Mouse (Mus musculus): ENCODE data around the gene Zfp286.
"Not testable (repeated sequence)": the region's sequence is repeated elsewhere in the genome, so short reads cannot be mapped to it uniquely, and the experiment has no call there.

The Zfp286 gene

GRCm38 (mm10) chr11:62789617-62789936 lies 315 bp upstream of the Zfp286 start:
- no peak for DNase-seq (ENCODE audit: low spot score)

DNA sequence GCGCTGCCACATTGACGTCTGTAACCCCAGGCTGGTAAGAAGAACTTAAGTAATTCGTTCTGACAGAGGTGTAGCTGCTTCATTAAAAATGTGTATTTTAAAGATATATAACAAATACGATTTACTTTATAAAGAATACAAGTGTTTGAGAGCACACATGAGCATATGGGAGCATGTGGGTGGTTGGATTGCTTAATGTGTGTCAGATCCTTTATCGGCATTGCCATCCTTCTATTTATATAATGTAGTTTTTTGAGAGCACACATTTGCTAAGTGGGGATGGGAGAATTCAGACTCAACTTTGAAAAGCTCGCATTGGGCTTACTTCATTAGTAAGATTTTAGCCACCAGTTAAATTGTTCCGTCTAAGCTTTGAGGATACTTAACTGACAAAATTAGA lies 12.8 kb downstream of the Zfp286 start:
- no peak for DNase-seq (ENCODE audit: low spot score)

- peak; percentile 34 for DNase-seq (ENCODE audit: low spot score)
Observed at GRCm38 (mm10) chr11:62760755-62761457, 28.4 kb downstream of the Zfp286 start.

DNA sequence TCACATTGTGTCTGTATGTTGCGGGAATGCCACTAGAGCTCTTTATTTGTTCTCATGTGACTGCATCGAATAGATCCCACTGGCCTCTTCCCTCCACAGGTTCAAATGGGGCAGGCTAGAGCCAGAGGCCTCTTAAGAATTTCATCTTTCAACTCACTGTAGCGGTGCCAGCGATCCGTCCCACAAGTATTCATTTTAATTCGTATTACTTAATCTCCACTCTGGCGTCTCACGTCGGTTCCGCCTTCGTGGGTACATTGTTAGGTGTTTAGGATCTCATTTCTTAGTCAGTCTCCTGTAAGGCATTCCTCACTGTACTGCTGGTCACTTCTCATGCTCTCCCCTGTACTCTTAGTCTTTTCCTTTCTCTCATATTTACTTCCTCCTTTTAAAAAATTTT lies 30.8 kb downstream of the Zfp286 start:
- DNase-seq (ENCODE audit: low spot score) = no peak

DNA sequence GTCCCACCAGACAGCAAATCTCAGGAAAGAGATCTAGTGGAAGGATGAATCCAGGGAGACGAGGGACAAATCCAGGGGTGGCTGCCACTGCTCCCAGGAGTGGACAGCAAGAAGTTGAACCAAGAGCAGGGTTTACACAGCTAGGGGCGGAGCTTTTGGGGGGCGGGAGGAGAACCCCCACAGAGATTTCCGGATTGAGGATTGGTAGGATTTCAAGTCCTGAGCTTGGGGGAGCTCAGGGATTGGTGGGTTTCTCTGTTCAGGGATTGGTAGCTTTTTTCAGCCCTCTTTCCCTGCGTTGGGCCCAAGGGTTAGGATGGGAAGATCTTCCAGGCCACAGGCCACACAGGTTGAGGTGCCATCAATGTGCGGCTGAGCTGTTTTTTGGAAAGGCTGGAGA lies 31.4 kb downstream of the Zfp286 start:
- no peak for DNase-seq (ENCODE audit: low spot score)

DNA sequence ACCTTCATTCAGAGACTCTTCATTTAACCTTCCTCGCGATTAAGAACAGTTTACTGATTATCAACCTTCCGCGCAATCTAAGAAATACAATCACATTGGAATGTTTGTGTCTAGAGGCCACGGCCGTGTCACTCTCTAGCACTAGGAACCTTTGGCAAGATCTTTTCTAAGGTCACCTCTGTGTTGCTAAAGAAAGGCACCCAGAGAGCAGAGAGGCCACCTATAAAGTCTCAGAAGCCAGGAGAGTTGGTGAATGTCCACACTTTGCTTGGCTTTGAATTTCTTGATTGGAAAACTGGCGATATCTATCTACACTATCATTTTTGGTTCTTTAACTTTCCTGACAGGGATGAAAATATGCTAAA lies 32.1 kb downstream of the Zfp286 start:
- no peak for DNase-seq (ENCODE audit: low spot score)

DNA sequence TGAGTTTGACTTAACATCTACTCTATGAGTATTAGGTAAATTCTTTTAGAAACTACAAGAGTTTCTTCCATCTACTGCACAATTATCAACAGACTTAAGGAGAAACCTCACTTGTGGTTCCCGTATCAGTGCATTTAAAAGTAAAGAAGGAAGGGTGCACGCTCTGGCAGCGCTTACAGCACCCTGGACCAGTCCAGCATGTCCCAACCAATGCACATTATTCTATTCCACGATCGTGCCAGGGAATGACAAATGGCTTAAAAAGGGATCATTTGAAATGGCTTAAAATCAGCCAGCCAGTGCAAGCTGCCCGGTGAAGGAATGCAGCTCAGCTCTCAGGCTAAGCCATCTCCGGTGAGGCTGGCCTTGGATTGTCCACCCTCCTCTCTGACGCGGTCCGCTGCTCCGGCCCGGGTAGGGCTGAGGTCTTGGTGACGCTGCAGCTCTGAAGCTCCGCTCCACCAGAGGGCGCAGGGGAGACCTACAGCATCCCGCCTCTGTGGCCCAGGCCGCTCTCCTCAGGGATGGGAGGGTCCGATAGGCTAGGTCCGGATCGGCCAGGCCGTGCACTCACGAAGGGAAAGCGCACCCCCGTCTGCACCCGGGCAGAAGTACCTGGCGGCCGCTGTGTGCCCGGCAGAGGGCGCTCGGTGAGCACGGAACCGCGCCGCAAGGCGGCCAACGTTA lies 32.7 kb downstream of the Zfp286 start:
- DNase-seq (ENCODE audit: low spot score) = peak; percentile 97

GRCm38 (mm10) chr11:62752780-62753179 lies 36.5 kb downstream of the Zfp286 start, which contains the start of gene Gm10428:
TSS of gene Gm10428 (plus strand) at chr11:62753100.
- DNase-seq (ENCODE audit: low spot score) = no peak

DNA sequence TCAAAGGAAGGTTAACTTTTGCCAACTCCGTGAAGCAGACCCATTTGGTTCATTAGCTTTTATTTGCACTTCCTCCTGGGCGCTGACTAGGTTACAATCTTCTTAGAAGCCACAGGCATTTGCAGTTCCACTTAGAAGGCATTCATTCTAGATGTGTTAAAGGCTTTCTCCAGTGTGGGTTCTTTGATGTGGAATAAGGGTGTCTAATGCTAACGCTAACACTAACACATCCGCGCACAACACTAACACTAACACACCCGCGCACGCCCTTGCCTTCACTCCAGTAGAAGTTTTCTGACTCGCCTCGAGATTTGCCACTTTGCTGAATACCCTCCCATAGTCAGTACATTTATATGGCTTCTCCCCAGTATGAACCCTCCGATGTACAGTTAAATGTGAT lies 37.1 kb downstream of the Zfp286 start:
- no peak for DNase-seq (ENCODE audit: low spot score)

DNA sequence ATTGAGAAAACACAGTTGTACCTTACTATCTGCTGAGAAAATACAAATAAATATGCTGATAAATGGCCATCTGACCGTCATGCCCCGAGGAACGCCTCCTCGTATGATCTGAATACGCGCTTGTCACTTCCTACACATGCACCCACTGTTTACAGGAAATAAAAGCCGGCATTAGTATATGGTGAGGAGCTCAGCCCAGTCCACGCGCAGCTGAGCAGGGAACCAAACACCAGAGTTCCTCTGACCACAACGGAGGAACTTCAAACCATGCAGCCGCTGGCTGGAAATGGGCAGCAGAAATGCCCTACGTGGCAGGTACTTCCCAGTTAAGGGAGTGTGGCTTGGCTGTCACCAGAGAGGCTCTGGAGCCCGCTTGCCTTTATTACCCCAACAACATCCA lies 39.8 kb downstream of the Zfp286 start:
- DNase-seq (ENCODE audit: low spot score) = not testable (repeated sequence)

GRCm38 (mm10) chr11:62748062-62748461 lies 41.2 kb downstream of the Zfp286 start:
- DNase-seq (ENCODE audit: low spot score) = no peak

DNA sequence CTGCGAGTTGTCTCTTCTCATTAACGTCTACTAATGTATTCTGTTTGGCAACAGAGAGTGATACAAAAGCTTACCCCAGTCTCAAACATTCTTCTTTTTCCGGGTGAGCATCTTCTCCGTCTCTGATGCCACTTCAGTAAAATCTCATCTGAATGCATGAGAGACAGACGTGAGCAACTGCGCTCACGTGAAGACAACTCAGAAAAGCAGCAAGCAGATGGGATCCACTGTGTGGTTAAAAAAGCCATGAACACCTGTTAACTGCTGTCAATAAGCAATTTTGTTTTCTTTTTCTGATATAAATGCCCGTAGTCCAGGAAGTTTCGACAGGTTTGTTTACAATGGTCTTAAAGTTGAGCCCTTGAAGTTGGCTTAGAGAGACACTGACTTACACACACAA lies 42.0 kb downstream of the Zfp286 start:
- no peak for DNase-seq (ENCODE audit: low spot score)

- DNase-seq (ENCODE audit: low spot score) = peak; percentile 80
Observed at GRCm38 (mm10) chr11:62746001-62746533, 43.2 kb downstream of the Zfp286 start.

DNA sequence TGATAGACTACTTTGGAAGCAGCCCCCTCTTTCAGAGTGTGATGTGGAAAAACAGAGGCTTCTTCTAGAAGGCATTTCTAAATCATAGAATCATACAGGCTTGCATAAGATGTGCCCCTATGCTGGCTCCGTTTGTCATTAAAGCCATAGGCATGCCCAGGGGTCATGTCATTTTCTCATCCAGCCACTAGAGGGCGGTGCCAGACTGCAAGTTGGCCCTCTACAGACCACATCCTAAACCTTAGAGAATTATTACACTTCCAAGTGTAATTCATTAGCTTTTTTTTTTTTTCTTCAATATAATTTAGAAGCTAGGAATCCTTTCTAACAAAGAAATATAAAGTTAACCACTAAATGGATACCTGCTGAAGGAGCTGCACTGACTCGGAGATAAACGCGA lies 45.2 kb downstream of the Zfp286 start:
- DNase-seq (ENCODE audit: low spot score) = peak; percentile 80

DNA sequence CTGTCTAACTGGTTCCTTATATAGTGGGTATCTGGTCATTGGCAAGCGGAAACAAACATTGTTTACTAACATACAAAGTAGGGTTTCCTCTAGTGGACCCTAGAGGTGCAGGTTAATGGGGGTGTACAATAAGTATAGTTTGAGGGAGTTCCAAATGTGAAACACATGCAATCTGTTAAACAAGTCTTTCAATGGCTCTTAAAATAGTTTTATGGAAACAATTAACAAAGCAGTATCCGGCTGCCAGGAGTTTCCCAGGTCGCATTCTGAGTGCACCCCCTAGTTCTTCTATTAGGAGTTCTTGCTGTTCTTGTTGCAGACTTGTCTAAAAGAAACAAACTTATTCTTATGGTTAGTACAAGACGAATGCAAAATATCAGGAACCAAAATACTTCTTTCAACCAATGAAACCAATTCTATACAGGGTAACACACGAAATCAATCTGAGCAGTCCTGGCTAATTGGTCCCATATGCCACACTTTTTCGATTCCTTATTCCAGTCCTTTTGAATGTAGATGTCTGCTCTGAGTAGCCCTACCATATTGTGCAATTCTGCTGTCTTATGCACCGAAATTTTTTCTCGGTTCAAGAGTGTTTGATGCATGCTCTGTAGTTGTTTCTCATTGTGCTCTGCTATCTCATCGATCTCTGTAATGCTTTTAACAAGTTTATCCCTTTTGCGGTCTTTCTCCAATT lies 46.9 kb downstream of the Zfp286 start:
- DNase-seq (ENCODE audit: low spot score) = no peak

DNA sequence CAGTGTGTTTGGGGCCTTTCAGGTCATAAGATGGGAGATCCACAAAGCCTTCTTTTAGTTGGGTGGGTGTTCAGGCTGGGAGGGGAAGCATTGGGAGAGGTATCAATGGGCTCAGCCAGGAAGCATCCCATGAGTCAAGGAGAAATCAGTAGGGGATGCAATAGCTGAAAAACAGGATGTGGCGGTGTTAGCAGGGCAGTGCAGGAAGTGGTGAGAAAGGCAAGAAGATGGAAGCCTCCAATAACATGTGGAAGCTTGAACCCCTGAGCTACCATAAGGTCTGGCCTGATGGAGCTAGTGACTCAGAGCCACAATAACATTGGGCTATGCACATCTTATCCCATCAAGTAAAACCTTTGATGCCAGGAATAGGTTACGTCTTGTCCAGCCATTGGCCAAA lies 48.1 kb downstream of the Zfp286 start:
- no peak for DNase-seq (ENCODE audit: low spot score)

- no peak for DNase-seq (ENCODE audit: low spot score)
Observed at GRCm38 (mm10) chr11:62732665-62733064, 56.6 kb downstream of the Zfp286 start.

DNA sequence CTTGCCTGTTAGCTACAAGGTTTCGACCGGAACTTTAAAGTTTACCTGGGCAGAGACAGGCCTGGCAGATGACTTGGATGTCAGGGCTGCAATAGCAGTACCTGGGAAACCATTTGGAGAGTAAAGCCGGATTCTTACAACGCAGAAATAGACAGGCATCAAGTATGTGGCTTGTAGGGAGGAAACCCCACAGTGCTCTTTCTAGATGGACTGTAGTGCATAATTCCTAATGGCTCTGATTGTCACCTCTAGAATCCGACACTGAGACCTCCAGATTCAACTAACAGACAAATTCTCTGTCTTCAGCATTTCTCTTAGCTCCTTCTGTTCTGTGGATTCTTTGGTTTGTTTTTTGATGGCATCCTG lies 57.3 kb downstream of the Zfp286 start:
- DNase-seq (ENCODE audit: low spot score) = no peak

DNA sequence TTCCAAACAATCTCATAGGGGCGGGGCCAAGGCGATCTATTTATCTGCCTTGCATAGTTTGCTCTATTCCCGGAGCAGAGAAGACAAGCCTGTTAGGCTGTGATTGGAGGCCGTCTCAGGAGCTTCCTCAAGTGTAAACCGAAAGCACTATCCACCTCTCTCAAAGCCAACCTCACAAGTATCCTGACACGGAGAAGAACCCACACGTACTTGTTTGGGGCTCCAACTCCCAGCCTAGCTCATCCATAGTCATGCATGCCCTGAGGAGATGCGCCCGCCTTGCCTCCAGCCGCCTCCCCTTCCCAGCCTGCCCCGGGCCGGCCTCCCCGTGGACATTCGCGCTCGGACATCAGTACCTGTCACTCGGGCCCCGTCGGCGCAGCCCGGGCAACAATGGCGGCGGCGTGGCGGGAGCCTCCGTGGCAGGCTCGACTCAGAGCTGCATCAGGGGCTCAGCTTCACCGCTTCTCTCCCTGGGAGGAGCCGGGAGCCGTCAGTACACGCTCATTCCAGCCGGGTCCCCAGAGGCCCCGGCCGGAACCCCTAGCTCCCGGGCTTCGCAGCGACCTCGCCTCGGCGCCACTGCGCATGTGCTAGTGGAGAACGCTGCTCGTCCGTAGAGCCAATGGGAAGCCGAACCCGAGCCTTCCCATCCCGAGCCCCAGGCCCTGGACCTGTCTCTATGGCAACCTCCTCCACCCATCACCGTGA lies 57.8 kb downstream of the Zfp286 start, which contains the start of gene Zfp287:
TSS of gene Zfp287 (minus strand) at position 595 of the 711 bp plus-strand sequence.
- DNase-seq (ENCODE audit: low spot score) = peak; percentile 87

DNA sequence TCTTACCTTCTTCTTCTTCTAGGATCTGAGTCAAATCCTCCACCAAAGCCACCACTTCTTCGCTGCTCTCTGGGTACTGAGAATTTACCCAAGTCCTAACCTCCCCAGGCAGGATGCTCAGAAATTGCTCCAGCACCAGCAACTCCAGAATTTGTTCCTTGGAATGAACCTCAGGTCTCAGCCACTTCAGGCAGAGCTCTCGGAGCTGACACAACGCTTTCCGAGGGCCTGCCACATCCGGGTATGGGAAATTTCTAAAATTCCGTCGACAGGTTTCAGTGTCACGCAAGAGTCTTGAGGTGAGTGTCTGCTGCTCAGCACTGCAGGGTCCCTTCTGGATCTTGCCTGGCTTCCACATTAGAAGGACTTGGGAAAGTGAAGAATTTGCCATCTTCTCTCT lies 61.0 kb downstream of the Zfp286 start:
- DNase-seq (ENCODE audit: low spot score) = no peak

DNA sequence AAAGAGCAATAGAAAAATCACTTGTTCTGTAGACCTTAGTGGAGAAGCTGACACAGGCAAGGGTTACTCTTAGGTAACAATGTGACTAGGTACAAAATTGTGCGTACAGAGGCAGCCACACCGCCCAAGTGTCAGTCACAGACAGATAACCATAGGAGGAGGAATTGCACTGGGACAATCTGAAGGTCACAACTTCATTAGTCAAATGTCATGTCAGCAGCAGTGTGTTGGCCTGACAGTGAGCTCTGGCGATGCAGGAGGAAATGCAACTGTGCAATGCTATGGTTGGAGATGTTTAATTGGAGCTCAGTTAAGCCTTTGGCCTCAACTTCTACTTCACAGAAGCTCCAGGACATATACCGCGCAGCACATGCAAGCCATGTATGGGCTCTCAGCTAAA lies 78.6 kb downstream of the Zfp286 start:
- no peak for DNase-seq (ENCODE audit: low spot score)

DNA sequence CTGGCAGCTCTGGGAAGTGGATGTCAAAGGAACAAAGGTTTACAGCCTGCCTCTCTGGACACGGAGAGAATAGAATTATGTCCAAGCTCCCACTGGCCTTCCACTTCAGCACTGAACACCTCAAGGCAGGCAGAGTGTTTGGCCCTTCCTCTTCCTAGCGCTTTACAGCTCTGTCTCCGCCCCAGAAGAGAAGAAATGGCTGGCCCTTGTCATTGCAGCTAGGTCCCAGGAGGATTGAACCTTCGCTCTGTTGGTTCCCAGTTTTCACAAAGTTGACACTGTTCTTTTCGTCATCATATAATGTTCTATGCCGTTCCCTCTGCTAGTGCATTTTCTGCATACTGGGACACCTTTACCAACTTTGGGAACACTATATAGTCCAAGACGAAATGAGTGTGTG lies 81.0 kb downstream of the Zfp286 start:
- DNase-seq (ENCODE audit: low spot score) = no peak

All from testis, postnatal 10 days (tissue).